Mouse (Mus musculus): ENCODE data around the gene 4930572O03Rik. TPM values are rescaled to one million over a fixed set of nuclear protein-coding genes. Genes with fewer than 3 reads are reported as not detected.
"Not testable (repeated sequence)": the region's sequence is repeated elsewhere in the genome, so short reads cannot be mapped to it uniquely, and the experiment has no call there.

Gene 4930572O03Rik
- not detected for total RNA-seq (2022)

DNA sequence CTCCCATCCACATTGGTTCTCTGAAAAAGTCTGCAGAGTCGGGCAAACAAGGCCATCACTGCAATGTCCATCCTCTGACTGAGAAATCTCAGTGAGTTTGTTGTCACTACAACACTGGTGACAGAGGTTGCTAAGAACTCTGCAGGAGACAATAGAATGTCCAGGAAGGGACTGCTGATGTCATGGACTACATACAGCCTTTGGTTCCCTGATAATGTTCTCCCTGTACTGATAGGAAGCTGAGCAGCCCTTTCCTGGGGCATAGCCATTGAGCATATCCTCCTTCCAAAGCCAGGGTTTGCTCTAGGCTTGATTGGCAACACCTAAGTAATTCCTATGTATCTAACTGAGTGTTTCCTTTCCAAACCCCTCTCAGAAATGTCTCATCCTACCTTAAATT is at the start of gene 4930572O03Rik:
4930572O03Rik (minus strand) TSS at position 101 of the 400 bp plus-strand sequence.
- not testable (repeated sequence) for DNase-seq (ENCODE audit: low spot score in 2 of 2)

DNA sequence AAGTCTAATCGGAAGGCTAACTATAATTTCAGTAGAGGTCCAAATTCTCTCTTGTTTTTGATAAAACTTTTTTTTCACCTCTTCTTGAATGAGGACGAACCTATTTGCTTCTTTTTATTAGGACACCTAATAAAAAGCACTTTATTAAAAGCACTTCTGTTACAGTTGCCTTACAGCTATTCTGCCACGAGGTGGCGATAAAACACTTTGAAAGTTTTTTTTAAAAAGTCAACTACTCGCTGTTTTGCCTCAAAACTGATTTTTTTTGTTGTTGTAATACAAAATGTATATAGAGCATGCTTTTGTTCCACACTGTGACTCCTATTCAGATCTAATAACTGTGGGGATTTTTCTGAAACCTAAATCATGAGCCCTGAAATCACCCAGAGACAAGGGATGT is 46.0 kb upstream of the 4930572O03Rik start:
- DNase-seq (ENCODE audit: low spot score in 2 of 2), result not testable (repeated sequence)

DNA sequence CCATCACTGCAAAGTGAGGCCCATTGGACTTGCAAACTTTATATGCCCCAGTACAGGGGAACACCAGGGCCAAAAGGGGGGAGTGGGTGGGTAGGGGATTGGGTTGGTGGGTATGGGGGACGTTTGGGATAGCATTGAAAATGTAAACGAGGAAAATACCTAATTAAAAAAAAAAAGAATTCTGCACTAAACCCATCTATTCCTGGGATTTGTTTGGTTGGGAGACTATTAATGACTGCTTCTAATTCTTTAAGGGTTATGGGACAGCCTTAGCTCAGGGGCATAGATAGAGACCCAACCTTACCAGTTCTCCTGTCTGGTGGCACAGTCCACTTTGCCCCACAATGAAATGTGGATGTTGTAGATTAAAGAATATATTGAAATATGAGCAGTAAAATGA is 40.9 kb upstream of the 4930572O03Rik start:
- not testable (repeated sequence) for DNase-seq (ENCODE audit: low spot score in 2 of 2)

DNA sequence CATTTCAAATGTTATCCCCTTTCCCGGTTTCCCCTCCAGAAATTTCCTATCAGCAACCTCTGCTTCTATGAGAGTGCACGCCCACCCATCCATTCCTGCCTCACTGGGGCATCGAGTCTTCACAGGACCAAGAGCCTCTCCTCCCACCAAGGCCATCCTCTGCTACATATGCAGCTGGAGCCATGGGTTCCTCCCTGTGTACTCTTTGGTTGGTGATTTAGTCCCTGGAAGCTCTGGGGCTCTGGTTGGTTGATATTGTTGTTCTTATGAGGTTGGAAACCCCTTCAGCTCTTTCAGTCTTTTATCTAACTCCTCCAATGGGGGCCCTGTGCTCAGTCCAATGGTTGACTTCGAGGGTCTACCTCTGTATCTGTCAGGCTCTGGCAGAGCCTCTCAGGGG is 35.0 kb upstream of the 4930572O03Rik start:
- not testable (repeated sequence) for DNase-seq (ENCODE audit: low spot score in 2 of 2)

DNA sequence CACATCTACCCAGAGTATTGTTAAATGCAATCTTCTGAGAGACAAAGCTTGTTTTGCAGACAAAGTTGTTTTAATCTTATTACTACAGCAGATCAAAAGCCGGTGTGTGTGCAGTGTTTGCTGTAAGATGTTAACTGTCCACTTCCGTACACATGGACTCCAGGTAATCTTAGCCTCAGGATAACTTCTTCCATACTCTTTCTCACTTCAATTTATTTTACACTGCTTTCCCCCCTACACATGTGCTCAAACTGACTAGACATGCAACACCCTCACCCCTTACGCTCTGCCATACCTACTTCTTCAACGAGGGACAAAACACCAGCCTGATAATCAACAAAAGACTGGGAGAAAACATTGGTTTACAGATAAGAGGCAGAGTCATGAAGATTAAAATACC is 34.0 kb upstream of the 4930572O03Rik start:
- not testable (repeated sequence) for DNase-seq (ENCODE audit: low spot score in 2 of 2)

DNA sequence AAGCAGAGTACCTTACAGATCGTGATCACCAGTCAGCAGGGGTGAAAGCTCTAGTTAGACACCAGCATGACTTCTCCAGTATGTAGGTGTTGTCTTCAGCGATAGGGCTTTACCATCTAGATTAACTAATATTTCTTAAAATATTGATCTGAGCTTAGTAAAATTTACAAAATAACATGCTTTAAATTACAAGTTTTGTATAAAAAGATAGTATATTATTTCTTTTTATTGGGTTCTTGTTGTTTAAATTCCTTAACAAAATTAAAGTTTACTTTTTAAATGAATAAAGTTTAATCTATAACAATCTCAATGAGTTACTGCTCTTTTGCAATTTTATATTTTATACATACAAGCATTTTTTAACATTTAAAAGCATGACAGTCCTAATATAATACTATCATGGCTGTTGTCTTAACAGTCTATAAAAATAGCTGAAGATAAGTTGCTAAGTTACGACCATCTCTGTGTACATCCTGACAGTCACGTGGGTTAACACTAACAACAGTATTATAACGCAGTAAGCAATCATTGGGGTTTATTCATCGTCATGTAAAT is 32.9 kb upstream of the 4930572O03Rik start:
- not testable (repeated sequence) for DNase-seq (ENCODE audit: low spot score in 2 of 2)

DNA sequence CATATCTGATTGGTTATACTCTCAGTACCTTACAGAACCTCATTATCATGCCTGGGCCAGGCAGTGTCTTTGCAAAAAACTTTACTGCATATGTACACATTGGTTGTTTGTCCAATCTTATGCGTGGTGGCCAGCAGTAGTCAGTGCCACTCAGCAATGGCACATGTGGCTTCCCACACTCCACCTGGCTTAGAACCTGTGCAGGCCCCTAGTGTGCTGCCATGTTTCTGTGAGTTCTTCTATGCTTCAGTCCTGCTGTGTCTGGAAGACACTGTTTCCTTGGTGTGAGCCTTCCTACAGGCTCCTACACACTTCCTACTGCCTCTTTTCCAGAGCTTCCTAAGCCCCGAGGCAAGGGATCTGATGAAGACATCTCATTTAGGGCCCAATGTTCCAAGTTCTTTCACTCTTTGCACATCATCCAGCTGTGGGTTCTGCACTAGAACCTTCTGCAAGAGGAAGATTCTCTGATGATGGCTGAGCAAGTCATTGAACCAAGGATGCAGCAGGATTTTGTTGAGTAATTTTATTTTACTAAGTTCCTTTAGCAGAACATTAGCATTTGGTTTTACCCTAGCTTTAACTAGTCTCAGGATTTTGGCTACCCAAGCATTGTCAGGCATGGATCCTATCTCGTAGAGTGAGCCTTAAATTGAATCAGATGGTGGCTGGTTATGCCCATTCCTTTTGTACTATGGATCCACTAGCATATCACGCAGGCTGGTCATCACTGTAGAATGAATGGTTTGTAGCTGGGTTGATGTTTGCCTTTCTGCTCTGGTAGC is 32.2 kb upstream of the 4930572O03Rik start:
- not testable (repeated sequence) for DNase-seq (ENCODE audit: low spot score in 2 of 2)

DNA sequence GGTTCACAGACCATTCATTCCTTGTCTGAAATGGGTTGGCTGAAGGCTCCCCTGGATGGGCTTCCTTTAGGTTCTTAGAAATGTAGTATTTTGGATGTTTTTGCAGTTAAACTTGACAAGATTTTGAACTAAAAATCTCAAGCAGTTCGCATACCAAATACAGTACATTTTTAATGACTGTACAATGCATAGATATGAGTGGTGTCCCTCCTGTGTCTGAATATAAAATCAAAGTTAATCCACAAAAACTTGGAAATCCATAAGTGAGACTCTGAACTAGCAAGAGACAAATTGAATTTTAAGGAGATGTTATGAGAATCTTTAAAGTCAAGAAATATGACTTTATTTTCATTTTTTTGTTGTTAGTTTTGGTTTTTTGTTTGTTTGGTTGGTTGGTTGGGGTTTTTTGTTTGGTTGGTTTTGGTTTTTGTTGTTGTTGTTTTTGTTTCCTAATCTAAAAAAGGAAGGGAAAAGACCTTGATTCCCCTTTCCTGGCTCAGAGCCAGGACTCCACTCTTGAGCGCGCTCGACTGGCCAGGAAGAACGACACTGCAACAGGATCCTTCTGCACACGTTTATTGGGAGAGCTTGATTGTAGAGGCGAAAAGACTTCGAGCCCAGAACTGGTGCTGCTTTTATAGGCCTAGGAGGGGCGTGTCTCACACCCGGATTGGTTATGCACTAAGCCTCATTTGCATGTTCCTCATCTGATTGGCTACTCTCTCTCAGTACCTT is 24.6 kb upstream of the 4930572O03Rik start:
- not testable (repeated sequence) for DNase-seq (ENCODE audit: low spot score in 2 of 2)

DNA sequence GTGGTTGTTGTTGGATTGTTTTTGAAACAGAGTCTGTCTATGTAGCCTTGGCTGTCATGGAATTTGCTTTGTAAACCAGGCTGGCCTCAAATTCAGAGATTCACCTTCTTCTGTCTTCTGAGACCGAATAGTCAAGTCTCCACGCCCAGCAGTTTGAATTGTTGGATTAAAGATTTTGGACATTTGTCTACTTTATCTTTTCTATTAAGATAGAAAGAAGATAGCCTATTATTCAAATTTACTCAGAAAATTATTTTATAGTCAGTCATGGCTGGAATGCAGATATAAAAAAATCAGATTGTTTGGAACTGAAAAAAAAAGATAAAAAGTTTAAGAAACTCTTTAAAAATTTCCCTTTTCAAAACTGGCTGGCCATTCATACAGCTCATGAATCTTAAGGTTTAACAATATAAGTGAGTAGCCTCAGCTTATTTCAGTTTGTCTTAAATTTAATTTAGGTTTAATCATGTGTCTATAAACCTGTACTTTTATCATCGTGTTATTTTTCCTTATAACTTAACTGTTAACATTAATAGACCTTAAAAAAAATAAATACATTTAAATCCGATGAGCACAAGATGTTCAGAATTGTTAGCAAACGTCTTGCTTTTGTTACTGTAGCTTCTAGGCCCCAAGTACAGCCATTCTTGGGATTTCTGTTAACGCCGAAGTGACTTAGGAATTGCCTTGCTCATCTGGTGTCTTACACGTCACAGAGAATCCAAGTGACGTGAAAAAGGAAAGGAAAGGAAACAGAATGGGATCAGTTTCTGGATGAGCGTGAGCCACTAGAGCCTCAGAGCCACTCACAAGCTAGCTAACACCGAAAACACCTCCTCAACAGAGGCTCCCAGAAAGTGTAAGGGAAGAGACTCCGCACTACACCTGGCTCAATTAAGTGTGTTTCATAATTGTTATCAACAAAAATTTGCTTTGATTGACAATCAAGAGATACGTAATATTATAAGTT is 23.4 kb upstream of the 4930572O03Rik start:
- DNase-seq (ENCODE audit: low spot score in 2 of 2), result not testable (repeated sequence)

DNA sequence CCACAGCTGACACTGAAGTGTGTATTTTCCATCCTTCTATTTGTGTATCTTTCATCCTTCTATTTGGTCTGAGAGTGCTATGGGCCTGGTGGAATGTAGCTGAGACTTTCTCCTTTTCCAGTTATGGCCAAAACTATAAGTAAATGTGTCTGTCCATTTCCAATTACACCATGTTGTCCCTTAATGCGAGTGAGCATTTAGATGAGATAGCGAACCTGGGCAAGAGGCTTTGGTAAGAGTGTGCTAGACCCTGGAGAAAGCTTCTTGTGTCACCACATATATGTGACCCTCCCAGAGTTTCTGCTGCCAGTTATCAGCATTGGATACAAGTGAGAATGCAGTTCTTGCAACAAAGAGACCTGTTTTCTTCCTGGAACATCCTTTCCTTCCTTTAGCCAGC is 22.0 kb upstream of the 4930572O03Rik start:
- DNase-seq (ENCODE audit: low spot score in 2 of 2), result not testable (repeated sequence)

DNA sequence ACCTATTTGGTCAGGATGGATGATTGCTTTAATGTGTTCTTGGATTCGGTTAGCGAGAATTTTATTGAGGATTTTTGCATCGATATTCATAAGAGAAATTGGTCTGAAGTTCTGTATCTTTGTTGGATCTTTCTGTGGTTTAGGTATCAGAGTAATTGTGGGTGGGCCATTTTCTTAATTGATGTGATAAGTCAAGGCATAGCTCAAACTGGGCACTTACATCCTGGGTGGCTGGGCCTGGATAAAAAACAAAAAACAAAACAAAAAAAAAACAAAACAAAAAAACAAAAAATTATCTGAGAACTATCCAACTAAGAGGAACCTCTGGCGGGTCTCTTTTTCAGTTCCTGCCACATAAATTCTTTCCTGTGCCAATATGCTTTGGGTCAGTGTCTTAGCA is 20.9 kb upstream of the 4930572O03Rik start:
- DNase-seq (ENCODE audit: low spot score in 2 of 2), result not testable (repeated sequence)

DNA sequence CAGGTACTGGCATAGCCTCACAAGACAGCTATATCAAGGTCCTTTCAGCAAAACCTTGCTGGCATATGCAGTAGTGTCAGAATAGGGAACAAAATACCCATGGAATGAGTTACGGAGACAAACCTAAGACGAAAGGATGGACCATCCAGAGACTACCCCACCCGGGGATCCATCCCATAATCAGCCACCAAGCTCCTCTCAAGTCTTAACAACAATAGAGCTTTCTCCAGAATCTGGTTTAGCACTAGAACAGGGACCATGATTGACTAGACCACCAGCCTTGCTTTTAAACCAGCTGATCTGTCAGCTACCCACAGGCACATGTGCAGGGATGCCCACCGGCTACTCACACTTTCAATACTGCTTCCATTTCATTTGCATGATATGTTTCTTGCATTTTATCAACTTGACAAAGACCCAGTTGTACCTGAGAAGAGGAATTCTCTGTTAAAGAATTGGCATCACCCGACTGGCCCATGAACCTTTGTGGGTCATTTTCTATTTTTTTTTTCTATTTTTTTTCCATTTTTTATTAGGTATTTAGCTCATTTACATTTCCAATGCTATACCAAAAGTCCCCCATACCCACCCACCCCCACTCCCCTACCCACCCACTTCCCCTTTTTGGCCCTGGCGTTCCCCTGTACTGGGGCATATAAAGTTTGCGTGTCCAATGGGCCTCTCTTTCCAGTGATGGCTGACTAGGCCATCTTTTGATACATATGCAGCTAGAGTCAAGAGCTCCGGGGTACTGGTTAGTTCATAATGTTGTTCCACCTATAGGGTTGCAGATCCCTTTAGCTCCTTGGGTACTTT is 17.8 kb upstream of the 4930572O03Rik start:
- not testable (repeated sequence) for DNase-seq (ENCODE audit: low spot score in 2 of 2)

DNA sequence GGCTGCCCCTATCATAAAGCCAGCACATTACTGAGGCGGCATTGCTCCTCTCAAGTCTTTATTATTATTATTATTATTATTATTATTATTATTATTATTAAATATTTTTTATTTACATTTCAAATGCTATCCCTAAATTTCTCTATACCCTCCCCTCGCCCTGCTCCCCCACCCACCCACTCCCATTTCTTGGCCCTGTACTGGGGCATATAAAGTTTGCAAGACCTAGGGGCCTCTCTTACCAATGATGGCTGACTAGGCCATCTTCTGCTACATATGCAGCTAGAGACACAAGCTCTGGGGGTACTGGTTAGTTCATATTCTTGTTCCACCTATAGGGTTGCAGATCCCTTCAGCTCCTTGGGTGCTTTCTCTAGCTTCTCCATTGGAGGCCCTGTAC is 17.1 kb upstream of the 4930572O03Rik start:
- DNase-seq (ENCODE audit: low spot score in 2 of 2), result not testable (repeated sequence)

DNA sequence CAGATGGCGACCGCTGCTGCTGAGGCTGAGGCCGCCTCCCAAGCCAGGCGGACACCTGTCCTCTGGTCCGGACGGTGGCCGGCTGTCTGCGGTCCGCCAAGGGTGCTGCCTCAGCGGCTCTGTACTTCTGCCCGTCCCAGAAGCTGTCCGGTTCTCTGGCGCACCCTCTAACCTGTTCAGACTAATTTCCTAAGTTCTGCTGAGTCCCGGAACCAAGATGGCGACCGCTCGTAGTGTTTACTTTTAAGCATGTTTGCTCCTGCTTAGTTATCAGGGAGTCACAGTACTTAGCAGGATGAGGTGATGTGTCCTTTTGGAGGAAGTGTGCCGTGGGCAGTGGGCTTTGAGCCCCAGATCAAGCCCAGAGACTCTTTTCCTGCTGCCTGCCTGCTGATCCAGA is 13.9 kb upstream of the 4930572O03Rik start:
- DNase-seq (ENCODE audit: low spot score in 2 of 2), result not testable (repeated sequence)

DNA sequence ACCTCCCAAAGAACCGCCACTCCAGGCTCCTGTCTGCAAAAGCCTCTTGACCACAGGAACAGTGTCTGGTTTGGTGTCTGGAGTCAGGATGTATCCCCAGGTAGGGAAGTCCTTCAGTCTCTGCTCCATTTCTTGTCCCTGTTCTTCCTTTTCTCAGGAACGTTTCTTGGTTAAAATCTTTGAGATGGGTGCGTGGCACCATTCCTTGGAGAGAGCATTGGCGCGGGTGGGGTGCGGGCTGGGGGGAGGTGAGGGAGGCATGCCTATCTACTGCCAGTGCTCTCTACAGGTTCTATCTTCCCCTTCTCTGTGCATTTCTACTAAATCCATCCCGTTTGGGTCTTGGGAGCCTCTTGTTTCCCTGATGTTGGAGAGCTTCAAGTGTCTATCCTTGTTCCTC is 7.0 kb upstream of the 4930572O03Rik start:
- DNase-seq (ENCODE audit: low spot score in 2 of 2), result not testable (repeated sequence)

DNA sequence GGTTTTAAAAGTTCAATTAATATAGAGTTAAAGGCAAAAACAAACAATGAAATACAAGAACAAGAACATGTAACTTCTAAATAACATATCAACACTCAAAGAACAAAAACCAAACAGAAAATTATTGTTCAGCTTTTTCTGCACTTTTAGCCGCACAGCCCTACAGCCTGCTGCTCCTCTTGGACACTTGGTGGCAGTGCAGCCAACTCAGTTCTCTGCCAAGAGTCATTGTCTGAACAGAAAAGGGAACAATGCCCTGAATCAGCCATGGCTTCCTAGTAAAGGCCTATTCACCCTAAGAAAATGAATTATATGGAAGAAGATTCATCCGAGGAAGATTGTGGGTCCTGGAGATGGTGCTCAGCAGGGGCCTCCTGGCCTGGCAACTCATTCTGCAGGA is 4.5 kb downstream of the 4930572O03Rik start:
- not testable (repeated sequence) for DNase-seq (ENCODE audit: low spot score in 2 of 2)

DNA sequence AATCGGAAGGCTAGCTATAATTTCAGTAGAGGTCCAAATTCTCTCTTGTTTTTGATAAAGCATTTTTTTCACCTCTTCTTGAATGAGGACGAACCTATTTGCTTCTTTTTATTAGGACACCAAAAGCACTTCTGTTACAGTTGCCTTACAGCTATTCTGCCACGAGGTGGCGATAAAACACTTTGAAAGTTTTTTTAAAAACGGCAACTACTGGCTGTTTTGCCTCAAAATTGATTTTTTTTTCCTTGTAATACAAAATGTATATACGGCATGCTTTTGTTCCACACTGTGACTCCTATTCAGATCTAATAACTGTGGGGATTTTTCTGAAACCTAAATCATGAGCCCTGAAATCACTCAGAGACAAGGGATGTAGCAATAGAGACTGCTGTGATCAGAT is 11.2 kb downstream of the 4930572O03Rik start:
- not testable (repeated sequence) for DNase-seq (ENCODE audit: low spot score in 2 of 2)

DNA sequence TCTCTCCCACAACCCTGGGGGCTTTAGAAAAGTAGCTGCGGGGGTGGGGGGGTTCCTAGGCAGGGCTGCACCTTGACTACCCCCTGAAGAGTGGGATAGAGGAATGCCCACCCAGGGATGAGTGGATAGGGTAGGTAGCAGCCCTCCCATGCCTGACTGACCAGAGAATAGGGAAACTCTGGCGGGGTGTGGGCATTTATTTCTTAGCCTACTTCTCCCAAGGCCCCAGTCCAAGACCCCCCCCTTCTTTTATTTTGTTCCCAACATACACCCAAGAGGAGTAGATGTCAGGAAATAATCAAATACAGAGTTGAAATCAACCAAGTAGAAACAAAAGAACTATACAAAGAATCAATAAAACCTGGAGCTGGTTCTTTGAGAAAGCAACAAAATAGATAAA is 19.2 kb downstream of the 4930572O03Rik start:
- not testable (repeated sequence) for DNase-seq (ENCODE audit: low spot score in 2 of 2)

DNA sequence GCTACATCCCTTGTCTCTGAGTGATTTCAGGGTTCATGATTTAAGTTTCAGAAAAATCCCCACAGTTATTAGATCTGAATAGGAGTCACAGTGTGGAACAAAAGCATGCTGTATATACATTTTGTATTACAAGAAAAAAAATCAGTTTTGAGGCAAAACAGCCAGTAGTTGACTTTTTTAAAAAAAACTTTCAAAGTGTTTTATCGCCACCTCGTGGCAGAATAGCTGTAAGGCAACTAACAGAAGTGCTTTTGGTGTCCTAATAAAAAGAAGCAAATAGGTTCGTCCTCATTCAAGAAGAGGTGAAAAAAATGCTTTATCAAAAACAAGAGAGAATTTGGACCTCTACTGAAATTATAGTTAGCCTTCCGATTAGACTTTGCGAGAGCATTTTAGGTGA is 26.8 kb downstream of the 4930572O03Rik start:
- not testable (repeated sequence) for DNase-seq (ENCODE audit: low spot score in 2 of 2)

DNA sequence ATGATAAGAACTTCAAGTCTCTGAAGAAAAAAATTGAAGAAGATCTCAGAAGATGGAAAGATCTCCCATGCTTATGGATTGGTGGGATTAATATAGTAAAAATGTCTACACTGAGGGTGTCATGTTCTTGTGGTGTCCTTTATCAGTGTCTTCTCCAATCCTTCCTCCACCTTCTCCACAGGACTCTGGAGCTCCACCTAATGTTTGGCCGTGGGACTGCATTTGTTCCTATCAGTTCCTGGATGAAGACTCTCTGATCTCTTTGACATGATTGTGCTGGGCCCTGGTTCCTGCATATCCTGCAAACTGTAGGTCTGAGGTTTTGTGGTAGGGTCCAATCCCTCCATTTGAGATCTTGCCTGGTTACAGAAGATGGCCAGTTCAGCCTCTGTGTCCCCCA is 28.7 kb downstream of the 4930572O03Rik start:
- not testable (repeated sequence) for DNase-seq (ENCODE audit: low spot score in 2 of 2)
